Mouse (Mus musculus): ENCODE measurements around the gene Pi4ka.

- no peak for TF ChIP-seq ZNF384 (IDR thresholded peaks at IDR 0.05; ENCODE audit: low read depth, low read length)
- no peak for TF ChIP-seq ZC3H11A (IDR thresholded peaks at IDR 0.05; ENCODE audit: borderline replicate concordance, low read depth, low read length)
- TF ChIP-seq HCFC1 (IDR thresholded peaks at IDR 0.05; ENCODE audit: borderline replicate concordance, insufficient read depth, low read length), result no peak
These were observed 23.8 kb downstream of the Pi4ka start for GRCm38 (mm10) chr16:17382306-17382705.
